Mouse (Mus musculus): Measurements from ENCODE around the gene Fam13a.

Gene Fam13a

GRCm38 (mm10) chr6:59024164-59024724 is at the start of gene Fam13a:
Fam13a (minus strand) TSS chr6:59024549.
- DNase-seq (ENCODE audit: low read depth, low spot score): peak; percentile 90

GRCm38 (mm10) chr6:59072096-59073060 is 48.0 kb upstream of the Fam13a start:
- DNase-seq (ENCODE audit: low read depth, low spot score): no peak

- no peak for DNase-seq (ENCODE audit: low read depth, low spot score)
Measured at GRCm38 (mm10) chr6:59071691-59072090, 47.3 kb upstream of the Fam13a start.

- DNase-seq (ENCODE audit: low read depth, low spot score): no peak
Measured at GRCm38 (mm10) chr6:59068187-59068586, 43.8 kb upstream of the Fam13a start.

- no peak for DNase-seq (ENCODE audit: low read depth, low spot score)
Measured at GRCm38 (mm10) chr6:59064440-59064839, 40.1 kb upstream of the Fam13a start.

GRCm38 (mm10) chr6:59053232-59053631 is 28.9 kb upstream of the Fam13a start:
- no peak for DNase-seq (ENCODE audit: low read depth, low spot score)

GRCm38 (mm10) chr6:59039719-59040118 is 15.4 kb upstream of the Fam13a start:
- DNase-seq (ENCODE audit: low read depth, low spot score): no peak

- no peak for DNase-seq (ENCODE audit: low read depth, low spot score)
Measured at GRCm38 (mm10) chr6:59032748-59033147, 8.4 kb upstream of the Fam13a start.

- no peak for DNase-seq (ENCODE audit: low read depth, low spot score)
Measured at GRCm38 (mm10) chr6:59031539-59031938, 7.2 kb upstream of the Fam13a start.

- DNase-seq (ENCODE audit: low read depth, low spot score): no peak
Measured at GRCm38 (mm10) chr6:59030667-59031066, 6.3 kb upstream of the Fam13a start.

- no peak for DNase-seq (ENCODE audit: low read depth, low spot score)
Measured at GRCm38 (mm10) chr6:59030037-59030436, 5.7 kb upstream of the Fam13a start.

GRCm38 (mm10) chr6:59028871-59029270 is 4.5 kb upstream of the Fam13a start:
- DNase-seq (ENCODE audit: low read depth, low spot score): no peak

- no peak for DNase-seq (ENCODE audit: low read depth, low spot score)
Measured at GRCm38 (mm10) chr6:59024806-59025205, 457 bp upstream of the Fam13a start.

GRCm38 (mm10) chr6:59023455-59024163 is 740 bp downstream of the Fam13a start:
- no peak for DNase-seq (ENCODE audit: low read depth, low spot score)

GRCm38 (mm10) chr6:59022621-59023020 is 1.7 kb downstream of the Fam13a start:
- no peak for DNase-seq (ENCODE audit: low read depth, low spot score)

GRCm38 (mm10) chr6:59020346-59020745 is 4.0 kb downstream of the Fam13a start:
- DNase-seq (ENCODE audit: low read depth, low spot score): no peak

GRCm38 (mm10) chr6:59019847-59020246 is 4.5 kb downstream of the Fam13a start:
- no peak for DNase-seq (ENCODE audit: low read depth, low spot score)

GRCm38 (mm10) chr6:59016336-59016832 is 8.0 kb downstream of the Fam13a start:
- no peak for DNase-seq (ENCODE audit: low read depth, low spot score)

GRCm38 (mm10) chr6:59014760-59015159 is 9.6 kb downstream of the Fam13a start:
- DNase-seq (ENCODE audit: low read depth, low spot score): no peak

- DNase-seq (ENCODE audit: low read depth, low spot score): no peak
Measured at GRCm38 (mm10) chr6:59014088-59014759, 10.1 kb downstream of the Fam13a start.

- DNase-seq (ENCODE audit: low read depth, low spot score): peak; percentile 44
Measured at GRCm38 (mm10) chr6:59010792-59011191, 13.6 kb downstream of the Fam13a start.

GRCm38 (mm10) chr6:59004630-59005029 is 19.7 kb downstream of the Fam13a start:
- no peak for DNase-seq (ENCODE audit: low read depth, low spot score)
